Mouse (Mus musculus) thymus, postnatal 14 days (tissue): ENCODE data around the gene Caap1.

Experiments
- DNase-seq: peaks from one replicate; pipeline ENCODE4 v3.0.0; 2021

Gene Caap1

DNA sequence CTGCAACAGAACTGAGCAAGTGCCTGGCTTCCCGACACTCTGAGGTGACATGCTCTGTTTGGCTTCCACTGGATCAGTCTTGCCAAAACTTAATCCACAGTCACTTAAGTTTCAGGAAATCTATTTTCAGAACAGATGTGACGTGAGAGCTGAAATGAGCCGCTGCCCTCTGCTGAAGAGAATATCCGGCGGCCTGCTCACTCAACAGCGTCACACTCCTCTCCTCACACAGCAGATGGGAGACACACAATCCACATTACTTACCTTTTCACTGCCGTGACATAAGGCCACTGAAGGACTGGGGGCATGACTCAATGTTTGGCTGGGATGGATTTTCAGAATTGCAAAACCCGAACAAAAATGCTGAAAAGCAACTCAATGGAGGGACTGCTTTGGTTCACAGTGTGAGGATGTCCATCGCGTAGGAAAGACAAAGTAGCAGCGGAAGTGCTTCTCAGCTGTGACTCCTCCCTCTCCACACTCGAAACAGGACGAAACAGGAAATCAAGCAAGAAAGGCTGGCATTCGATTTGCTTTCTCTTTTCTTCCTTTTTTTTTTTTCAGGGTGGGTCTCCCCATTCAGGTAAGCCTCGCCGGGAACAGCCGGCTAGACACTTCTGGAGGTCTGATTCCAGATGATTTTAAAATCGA lies 79.7 kb downstream of the Caap1 start:
- no peak for DNase-seq

DNA sequence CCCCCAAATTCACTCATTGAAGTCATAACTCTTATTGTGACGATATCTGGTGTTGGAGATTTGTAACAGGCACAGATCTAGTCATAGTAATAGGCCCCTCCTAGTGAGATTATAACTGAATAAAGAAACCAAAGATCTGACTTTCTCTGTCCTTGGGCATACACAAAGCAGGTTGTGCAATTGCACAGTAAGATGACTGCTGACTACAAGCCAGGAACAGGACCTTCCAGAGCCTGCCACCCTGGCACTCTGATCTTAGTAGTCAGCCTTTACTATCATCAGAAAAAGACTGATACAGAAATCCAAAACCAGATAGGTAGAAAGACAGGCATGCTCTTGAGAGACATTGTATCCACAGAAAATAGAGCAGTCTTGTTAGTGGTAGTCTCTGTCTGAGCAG lies 83.3 kb downstream of the Caap1 start:
- DNase-seq: no peak

DNA sequence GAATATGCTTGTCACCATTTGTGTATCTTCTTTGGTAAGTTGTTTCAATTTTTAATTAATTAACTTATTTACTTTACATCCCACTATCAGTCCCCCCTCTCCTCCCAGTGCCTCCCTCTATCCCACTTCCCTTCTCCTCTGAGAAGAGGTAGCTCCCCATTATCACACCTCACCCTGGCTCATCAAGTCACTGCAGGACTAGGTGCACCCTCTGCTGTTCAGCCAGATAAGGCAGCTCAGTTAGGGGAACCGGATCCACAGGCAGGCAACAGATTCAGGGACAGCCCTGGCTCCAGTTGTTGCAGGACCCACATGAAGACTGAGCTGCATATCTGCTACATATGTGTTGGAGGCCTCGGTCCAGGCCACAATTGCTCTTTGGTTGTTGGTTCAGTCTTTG lies 97.2 kb downstream of the Caap1 start:
- DNase-seq: no peak

DNA sequence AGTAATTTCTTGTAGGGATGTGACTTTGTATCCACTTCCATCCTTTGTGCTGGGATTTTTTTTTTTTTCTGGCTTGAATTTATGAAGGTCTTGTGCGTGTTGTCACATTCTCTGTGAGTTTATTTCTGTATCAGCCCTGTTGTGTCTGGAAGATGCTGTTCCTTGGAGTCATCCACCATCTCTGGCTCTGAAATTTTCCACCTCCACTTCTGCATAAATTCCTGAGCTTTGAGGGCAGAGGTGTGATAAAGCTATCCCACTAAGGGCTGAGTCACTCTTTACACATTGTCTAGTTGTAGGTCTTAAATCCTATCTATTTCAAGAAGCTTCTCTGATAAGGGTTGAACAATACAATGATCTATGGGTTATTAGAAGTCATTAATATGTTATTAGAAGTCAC lies 101.7 kb downstream of the Caap1 start:
- no peak for DNase-seq
